Mouse (Mus musculus) olfactory bulb, adult 2 months (tissue): ENCODE measurements around the gene Asic2.

Source experiments
- CTCF ChIP-seq: fragments of 200-500 bp; IDR thresholded peaks from 2 replicates; pipeline ENCODE4 v1.5.1; 2012; ENCODE audit warnings: low read depth, mild to moderate bottlenecking, low read length, moderate library complexity; ENCODE audit not compliant: insufficient read depth
- POLR2A ChIP-seq: fragments of 200-500 bp; IDR thresholded peaks from 2 replicates; pipeline ENCODE4 v1.6.1; 2012; ENCODE audit warnings: mild to moderate bottlenecking, low read depth, low read length, moderate library complexity; ENCODE audit not compliant: insufficient read depth

DNA sequence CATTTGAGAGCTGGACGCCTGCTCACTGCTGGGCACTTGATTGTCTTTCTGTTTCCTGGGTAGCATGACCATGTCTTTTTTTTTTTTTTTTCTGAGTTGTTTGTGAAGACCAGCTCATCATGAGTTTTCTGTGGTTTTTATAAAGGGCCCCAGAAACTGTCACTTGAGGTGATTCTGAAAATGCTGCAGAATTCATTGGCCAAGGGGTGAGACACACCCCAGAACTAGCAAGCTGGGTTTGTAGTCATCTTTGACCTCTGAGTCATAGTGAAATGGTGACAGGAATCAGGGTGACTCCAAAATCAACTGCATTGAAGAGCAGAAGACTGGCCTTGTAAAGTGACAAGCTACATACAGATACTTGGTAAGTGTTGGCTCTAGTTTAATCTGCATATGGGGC lies 521.9 kb downstream of the Asic2 start:
- no peak for TF ChIP-seq CTCF
- TF ChIP-seq POLR2A, result no peak
